Mouse (Mus musculus) R1 (cell line): Measurements from ENCODE around the gene Ap2b1.

Source experiments
- DNase-seq: peaks from one replicate; pipeline ENCODE4 v3.0.0-alpha.2; 2018; ENCODE audit warnings: low read depth, low spot score

Gene Ap2b1

DNA sequence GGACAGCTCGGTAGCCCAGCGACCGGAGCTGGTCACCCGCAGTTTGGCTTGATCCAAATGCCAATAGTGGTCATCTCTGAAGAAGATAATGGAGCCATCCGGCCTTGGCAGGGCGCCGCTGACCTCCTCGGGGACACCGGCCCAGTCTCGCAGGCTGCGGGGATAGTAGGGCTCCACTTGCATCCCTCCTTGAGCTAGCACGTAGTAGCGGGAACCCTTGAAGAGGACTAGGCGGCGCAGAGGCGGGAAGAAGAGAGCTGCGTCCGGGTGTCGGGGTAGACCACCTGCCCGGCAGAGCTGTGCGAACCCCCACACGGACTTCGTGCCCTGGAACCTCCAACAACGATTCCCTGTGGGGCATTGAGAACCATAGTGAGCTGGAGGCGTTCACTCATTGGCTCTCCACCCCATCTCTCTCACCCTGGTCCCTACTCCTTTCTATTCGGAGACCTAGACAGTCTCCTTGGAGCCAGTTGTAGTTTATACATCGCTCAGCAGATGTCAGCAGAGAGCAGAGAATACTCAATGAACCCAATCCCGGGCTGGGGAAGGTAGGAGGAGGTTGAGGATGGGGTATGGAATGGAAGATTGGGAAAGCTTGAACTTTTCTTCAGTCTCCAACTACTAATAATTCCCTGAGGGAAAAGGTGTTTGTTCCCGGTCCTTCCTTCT is 143.9 kb downstream of the Ap2b1 start:
- peak; percentile 87 for DNase-seq

DNA sequence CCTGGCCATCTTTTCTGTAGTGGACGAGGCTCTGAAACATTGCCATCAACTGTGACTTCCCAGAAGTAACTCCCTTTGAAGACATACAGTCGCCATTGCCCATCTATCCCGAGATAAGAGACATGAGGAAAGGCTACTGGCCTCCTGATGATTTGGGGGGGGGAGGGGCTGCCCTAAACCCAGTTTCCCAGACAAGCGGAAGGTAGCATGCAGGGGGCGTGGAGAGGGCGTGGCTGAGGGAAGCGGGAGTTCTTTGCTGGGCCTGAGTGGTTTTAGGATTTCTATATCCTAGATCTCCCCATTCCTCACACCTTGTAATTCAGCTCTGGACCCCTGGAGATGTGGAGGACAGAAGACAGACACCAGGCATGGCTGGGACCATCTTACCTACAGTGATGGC is 145.0 kb downstream of the Ap2b1 start:
- peak; percentile 70 for DNase-seq

DNA sequence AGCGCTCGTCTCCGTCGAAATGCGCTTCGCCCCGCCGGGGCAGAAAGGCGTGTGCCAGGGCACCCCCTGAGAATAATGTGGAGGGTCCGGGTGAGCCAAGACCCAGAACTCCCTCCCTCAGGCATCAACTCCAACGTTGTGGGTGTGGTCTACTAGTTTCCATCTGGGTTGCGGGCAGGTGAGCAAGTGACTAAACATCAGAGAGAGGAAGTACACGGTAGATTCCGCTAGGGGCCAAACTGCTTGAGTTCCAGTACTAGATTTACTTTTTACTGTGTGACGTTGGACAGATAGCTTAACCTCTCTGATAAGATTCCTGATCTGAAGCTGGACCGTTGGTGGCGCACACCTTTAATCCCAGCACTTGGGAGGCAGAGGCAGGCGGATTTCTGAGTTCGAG is 146.2 kb downstream of the Ap2b1 start:
- peak; percentile 93 for DNase-seq

DNA sequence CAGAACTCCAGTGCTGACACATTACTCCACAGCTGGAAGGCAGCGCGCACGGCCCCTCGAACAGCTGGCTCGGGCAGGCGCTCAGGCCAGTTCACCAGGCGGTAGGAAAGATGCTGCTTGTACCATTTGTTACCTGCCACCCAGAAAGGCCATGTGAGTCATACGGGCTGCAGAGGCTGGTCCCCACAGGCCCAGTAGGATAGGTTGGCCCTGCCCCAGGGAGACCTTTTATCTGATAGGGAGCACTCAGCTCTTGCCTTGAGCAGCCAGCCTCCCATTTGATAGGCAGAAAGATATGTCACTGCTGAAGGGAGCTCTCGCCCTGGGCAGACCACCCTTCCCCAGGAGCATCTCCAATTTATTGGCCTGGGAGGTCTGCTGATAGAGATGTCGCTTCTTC is 148.8 kb downstream of the Ap2b1 start:
- no peak for DNase-seq

DNA sequence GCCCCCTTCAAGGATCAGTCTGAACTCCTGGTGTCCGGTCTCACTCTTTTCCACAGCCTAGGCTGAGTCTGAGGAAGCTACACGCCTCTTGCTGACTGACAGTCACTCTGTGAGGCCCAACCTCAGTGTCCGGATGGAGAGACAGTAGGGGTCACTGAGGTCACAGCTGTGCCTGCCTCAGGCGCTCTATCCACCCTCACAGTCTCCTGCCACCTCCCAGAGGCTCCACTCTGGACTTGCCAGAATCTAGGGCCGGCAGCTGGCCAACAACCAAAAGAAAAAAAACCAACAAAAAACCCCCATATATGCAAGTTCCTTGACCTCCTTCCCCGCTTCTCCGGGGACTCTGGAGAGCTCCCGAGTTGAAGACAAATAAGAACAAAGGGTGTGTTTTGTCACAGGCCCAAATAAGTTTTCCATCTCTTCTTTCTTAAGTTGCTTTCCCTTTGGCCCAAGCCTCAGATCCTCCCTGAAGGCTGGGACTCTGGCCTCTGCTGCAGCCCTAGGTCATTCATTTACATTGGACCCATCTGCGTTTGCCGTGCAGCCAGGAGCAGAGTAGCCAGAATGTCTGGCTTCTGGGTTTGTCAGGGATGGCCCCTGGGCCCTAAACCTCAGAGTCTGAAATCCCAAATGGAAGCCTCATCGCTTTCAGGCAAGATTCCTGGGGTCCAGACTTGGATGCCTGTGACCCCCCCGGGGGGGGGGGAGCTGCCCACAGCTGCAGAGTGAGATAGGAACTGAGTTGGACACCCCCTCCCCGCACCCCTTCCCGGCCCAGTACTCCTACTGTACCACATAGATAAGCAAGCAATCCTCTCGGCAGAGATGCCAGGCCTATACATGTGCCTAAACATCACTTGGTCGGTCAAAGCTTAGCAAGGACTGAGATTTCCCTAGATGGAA is 149.4 kb downstream of the Ap2b1 start:
- DNase-seq: peak; percentile 41

DNA sequence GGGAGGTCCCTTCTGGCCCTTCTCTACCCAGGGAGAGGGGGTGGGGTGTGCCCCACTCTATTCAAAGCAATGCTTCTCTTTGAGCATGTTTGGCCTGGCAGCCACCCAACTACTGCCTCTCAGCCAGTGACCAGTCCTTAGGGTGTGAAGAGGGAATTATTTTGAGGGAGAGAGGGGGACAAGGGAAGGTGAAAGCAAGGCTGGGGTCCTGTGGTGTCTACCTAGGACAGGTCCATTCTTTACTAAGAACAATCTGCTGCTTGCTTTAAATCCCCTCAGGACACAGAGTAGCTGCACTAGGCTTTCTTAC is 150.1 kb downstream of the Ap2b1 start:
- no peak for DNase-seq

DNA sequence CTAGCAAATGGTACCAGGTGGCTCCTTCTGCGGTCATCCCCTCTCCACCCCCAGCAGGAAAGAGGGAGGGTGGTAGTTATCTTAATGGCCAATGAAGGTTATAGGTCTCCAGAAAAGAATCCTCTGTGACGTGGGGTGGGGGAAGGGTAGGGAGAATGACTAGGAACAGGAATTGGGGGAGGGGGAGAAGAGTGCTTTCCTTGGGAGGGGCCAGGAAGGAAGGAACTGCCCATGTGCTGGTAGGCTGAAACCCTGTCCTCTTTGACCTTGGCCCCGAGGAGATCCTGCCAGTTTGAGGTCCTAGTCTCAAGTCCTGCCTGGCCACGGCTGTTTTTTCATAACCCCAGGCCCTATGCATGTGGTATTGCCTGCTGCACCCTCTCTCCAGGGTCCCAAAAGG is 150.5 kb downstream of the Ap2b1 start:
- DNase-seq: peak; percentile 90

DNA sequence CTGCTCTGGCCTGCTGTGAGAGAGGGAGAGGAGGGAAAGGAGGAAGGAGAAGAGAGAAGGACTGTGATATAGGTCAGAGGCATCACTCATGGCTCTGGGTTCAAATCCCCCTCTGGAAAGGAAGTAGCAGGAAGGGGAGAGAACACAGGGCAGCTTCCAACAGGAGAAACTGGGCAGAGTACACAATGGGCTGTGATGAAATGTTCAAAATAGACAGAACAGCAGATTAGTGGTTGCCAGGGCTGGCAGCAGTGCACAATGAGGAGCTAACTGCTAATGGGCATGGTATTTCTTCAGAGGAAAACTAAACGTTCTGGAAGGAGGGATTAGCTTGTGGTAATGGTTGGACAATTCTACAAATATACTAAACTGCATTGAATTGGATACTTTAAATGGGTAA is 151.7 kb downstream of the Ap2b1 start:
- DNase-seq: no peak

DNA sequence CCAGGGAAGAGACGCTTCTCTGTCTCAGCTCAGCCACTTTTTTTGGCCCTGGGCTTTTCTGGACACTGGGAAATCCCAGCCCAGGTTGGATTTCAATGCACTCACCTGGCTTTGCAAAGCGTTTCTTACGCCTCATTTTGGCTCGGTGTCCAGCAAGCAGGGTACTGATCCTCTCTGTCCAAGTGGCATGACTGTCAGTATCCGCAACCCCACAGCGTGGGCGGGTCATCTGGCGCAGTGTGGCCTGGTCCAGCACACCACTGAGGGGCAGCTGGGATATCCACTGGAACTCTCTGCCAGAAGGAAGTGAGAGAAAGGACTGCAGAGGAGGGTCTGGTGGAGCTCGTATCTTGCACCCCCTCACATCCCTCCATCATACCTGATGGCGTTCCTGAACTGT is 152.5 kb downstream of the Ap2b1 start:
- no peak for DNase-seq

DNA sequence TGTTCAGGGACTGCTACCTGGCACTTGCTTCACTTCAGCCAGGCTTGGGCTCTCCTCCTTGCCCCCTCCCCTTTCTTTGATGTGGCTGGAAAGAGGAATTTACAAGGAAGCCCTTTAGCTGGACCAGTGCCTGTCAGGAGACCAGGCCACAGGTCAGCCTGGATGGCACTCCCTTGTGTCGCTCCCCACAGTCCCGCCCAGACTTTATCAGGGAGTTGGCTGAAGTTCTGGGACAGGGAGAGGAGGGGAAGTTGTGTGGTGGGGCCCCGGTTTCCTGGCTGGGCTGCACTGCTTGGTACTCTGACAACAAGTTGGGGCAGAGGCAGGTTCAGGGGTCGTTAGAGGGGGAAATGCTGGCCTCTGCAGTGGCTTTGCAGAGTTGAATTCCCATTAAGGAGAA is 155.7 kb downstream of the Ap2b1 start:
- no peak for DNase-seq
